Mouse (Mus musculus) heart, adult 9 months (tissue): Measurements from ENCODE around the gene Mlst8.

Experiments
- DNase-seq, 2 experiments: peaks; one replicate each; pipeline ENCODE4 v3.0.0; 2022; ENCODE audit warnings: low spot score in 2 of 2

The Mlst8 gene

GRCm38 (mm10) chr17:24478663-24479380 lies at the start of gene Mlst8:
Gene Mlst8 (minus strand): TSS chr17:24479078.
- peak; percentile 97 to 98 for DNase-seq

- DNase-seq = no peak
These were observed 49.7 kb upstream of the Mlst8 start for GRCm38 (mm10) chr17:24528560-24528918.

- DNase-seq = peak; percentile 99 to 100
These were observed 49.1 kb upstream of the Mlst8 start, which contains the start of gene Traf7 for GRCm38 (mm10) chr17:24527723-24528559. Gene Traf7 (minus strand): TSS chr17:24527938.

- peak in 1 of 2 experiments; percentile 27 for DNase-seq
These were observed 48.4 kb upstream of the Mlst8 start for GRCm38 (mm10) chr17:24527315-24527714.

- DNase-seq = no peak
These were observed 45.9 kb upstream of the Mlst8 start for GRCm38 (mm10) chr17:24524734-24525133.

- DNase-seq = no peak
These were observed 41.6 kb upstream of the Mlst8 start for GRCm38 (mm10) chr17:24520450-24520849.

- DNase-seq = peak; percentile 19 to 73
These were observed 35.7 kb upstream of the Mlst8 start for GRCm38 (mm10) chr17:24514270-24515257.

GRCm38 (mm10) chr17:24513609-24514008 lies 34.7 kb upstream of the Mlst8 start:
- peak in 1 of 2 experiments; percentile 27 for DNase-seq

GRCm38 (mm10) chr17:24507806-24508460 lies 29.1 kb upstream of the Mlst8 start:
- no peak for DNase-seq

GRCm38 (mm10) chr17:24507129-24507664 lies 28.3 kb upstream of the Mlst8 start:
- no peak for DNase-seq

- no peak for DNase-seq
These were observed 27.6 kb upstream of the Mlst8 start for GRCm38 (mm10) chr17:24506332-24507070.

GRCm38 (mm10) chr17:24505286-24505955 lies 26.5 kb upstream of the Mlst8 start:
- no peak for DNase-seq

GRCm38 (mm10) chr17:24504085-24504484 lies 25.2 kb upstream of the Mlst8 start:
- DNase-seq = no peak

GRCm38 (mm10) chr17:24502208-24502607 lies 23.3 kb upstream of the Mlst8 start:
- DNase-seq = no peak

- no peak for DNase-seq
These were observed 17.1 kb upstream of the Mlst8 start for GRCm38 (mm10) chr17:24496026-24496425.

GRCm38 (mm10) chr17:24495443-24495842 lies 16.6 kb upstream of the Mlst8 start:
- no peak for DNase-seq

- DNase-seq = no peak
These were observed 15.9 kb upstream of the Mlst8 start for GRCm38 (mm10) chr17:24494627-24495335.

GRCm38 (mm10) chr17:24490399-24490798 lies 11.5 kb upstream of the Mlst8 start:
- DNase-seq = no peak
